Mouse (Mus musculus) adrenal gland, postnatal 10 days (tissue): ENCODE results near the gene Brox. TPM values are rescaled to one million over a fixed set of nuclear protein-coding genes. Genes with fewer than 3 reads are reported as not detected.
"Not testable (repeated sequence)": the region's sequence is repeated elsewhere in the genome, so short reads cannot be mapped to it uniquely, and the experiment has no call there.

Experiments used
- DNase-seq: peaks from one replicate; pipeline ENCODE4 v3.0.0; 2021; ENCODE audit warnings: mixed read lengths
- long read RNA-seq, 2 experiments: library from polyadenylated mRNA; stranded (forward); transcript quantifications; one replicate each; pipeline ENCODE4 v2.0.0; 2021
- total RNA-seq, 2 experiments: library from RNA; stranded (reverse); gene quantifications; 2 replicates each; pipeline ENCODE4 v1.2.3; 2021

Brox gene
- total RNA-seq: 10 to 100 TPM; 45.0 to 46.0 TPM
- long read RNA-seq, experiment 1, transcript Brox-201 (14 exons, 3,430 nt): major isoform, 35 of 67 reads
- long read RNA-seq, experiment 1, transcript Brox-202 (14 exons, 3,413 nt): minor isoform, 10 of 67 reads
- long read RNA-seq, experiment 1, partial matches to known transcripts: 7 of 67 reads
- long read RNA-seq, experiment 1, other reads (novel, unspliced or antisense): 15 of 67 reads
- long read RNA-seq, experiment 2, transcript Brox-201 (14 exons, 3,430 nt): major isoform, 36 of 46 reads
- long read RNA-seq, experiment 2, transcript Brox-202 (14 exons, 3,413 nt): minor isoform, 5 of 46 reads
- long read RNA-seq, experiment 2, partial matches to known transcripts: 0 of 46 reads
- long read RNA-seq, experiment 2, other reads (novel, unspliced or antisense): 5 of 46 reads

DNA sequence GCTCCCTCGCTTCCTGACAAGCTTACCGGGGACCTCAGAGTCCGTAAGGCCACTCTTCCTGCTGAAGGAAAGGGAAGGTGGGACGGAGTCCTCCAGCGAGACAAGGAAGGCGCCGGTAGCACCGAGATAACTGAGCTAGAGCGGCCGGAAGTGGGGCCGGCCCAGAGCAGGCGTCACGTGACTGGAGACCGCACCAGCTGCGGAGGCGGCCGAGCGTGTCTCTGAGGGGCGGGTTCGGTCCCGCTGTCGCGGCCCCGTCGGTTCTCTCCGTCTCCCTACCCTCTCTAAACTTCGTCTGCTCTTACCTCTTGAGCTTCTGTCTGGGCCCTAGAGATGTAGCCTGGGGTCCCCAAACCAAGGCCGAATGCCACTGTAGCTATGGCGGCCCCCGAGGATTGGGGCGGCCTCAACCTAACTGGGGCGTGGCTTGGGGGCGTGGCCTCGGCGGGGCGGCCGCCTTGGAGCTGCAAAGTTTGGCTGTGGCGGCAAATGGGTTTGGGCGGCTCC, at the start of gene Brox:
TSS of gene Brox (minus strand) at position 393 of the 507 bp plus-strand sequence.
- peak; percentile 98 for DNase-seq

DNA sequence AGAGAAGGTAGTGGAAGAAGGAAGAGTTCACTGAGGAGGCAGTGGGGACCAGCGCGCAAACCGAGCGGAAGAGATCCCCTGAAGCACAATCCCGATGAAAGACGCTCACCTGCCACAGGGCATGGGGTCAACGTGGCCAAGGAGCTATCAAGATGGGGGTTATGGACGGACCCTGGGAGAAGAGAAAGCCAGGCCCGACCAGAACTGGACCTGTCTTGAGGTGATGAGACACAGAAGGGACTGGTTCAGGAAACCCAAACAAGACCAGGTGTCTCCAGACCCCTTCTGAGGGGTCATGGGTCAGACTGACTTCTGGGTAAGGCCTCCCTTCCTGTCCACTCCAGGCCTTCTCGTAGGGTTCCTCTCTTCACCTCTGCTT, 48.7 kb upstream of the Brox start:
- no peak for DNase-seq

DNA sequence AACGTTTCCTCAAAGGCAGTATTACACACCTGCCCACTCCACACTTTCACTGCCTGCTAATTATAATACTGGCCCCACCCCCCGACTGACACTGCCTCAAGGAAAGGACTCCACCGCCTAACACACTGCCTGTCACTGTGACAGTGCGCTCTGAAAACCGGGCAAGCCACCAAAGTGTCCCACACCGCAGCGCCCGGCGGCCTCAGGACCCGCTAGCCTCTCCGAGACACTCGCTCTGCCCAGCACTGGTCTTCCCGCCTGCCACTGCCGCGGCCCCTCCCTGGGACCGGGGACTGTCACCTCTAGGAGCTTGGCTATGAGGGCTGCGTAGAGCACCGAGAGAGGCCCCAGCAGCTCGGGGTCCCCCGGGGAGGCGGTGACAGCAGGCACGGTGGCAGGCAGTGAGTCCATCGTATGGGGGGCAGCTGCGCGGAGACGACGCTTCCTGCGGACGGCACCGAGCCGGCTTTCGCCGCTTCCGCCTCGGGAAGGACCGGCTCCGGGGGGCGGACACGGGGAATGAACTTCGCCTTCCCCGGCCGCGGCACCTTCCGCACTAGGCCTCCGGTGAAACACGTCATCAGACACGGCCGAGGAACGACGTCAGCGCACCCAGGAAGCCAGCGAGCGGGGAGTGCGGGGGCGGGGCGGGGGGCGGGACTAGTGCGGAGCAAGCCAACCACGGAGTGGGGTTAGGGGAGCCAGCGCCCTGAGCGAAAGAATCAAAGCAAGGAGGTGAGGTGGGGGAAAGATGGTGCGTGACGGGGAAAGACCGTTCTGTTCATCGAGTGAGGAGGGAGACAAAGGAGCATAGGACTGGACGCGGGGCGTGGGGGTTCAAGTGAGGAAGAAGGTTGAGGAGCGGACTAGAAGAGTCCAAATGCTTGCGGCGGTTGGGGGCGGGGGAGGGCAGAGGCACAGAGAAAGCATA, 48.1 kb upstream of the Brox start:
- DNase-seq: peak; percentile 94

DNA sequence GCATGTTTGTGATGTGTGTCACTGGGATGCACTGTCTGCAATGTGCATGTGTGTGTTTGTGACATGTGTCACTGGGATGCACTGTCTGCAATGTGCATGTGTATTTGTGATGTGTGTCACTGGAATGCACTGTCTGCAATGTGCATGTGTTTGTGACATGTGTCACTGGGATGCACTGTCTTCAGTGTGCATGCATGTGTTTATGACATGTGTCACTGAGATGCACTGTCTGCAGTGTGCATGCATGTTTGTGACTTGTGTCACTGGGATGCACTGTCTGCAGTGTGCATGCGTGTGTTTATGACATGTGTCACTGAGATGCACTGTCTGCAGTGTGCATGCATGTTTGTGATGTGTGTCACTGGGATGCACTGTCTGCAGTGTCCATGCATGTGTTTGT, 45.8 kb upstream of the Brox start:
- not testable (repeated sequence) for DNase-seq

DNA sequence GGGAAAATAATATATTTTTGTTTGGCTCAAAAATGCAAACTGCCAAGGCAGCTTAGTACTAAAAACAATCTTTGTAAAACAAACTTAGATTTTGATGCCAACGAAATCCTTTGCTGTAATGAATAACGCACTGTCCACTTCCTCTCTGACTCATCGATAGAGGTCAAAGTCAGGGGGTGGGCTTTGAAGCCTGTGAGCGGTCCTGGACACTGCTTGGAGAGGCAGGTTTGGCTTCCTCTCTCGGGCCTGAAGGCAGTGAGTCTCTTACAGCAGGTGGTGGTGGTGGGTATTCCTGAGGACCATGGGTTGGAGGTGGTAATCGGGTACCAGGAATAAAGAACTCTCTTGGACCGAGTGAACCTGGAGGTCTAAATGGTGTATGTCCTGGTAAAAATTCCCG, 30.1 kb upstream of the Brox start:
- DNase-seq: peak; percentile 41

DNA sequence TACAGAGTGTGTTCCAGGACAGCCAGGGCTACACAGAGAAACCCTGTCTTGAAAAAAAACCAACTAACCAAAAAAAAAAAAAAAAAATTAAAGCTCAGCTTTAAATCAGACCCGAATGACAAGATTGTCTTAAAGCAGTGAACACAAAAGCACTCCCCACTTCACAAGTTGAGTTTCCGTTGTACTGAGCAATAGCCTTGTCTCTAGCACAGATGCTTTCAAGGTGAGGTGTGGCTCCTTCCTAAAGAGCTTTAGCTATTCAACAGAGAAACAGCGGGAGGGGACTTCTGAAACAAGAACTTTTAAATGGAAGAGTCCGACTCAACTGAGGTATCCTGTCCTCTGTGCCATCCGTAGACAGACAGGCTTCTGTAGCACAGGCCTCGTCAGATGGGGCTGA, 27.4 kb upstream of the Brox start:
- no peak for DNase-seq

DNA sequence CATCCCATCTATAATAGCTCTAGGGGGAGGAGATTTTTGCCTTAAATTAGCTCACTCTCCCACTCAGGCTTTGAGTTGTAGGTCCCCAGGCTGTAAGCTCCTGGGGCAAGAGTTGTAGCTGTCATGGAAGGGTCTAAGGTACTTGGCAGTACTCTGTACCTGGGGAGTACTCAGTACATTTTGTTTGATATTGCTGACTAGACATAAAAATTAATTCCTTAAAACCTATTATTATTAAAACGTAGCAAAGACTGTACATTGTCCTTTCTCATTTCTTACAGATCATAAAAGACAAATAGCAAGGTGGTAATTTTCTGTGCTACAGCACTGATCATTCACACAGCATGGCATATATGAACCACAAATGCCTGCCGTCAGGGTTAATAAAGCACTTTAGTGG, 26.9 kb upstream of the Brox start:
- DNase-seq: no peak

DNA sequence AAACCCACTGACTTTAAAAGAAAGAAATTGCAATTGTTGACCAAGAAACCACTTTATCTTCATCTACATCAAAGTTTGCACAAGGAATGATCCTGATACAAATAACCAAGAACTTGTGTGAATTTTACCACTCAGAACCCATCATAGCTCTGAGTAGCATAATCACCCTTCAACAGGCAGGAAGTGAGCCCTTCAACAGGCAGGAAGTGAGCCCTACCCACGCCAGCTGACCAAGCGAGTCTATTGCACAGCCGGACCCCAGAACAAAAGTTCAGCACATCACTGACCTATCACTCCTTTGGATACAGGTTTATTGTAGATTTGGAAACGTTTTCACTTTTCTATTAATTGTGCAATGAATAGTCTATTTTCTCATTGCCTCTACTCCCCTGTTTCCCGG, 25.4 kb upstream of the Brox start:
- not testable (repeated sequence) for DNase-seq

DNA sequence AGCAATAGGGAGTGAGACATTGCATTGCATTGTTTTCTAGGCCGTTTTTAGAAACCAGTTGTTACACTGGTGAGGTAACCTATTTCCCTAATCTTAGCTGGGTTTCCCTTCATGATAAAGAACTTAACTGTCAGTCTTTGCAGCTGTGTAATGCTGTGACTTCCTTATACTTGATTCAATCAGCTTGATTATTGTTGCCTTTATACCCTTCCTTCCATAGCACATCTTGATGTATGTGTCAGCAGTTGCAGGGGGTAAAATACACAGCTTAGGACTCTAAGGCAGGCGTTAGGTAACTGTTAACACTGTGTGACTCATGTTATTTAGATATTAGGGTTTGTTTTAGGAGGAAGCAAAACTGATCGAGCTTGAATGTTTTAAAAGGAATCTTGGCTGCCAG, 23.6 kb upstream of the Brox start:
- DNase-seq: no peak

DNA sequence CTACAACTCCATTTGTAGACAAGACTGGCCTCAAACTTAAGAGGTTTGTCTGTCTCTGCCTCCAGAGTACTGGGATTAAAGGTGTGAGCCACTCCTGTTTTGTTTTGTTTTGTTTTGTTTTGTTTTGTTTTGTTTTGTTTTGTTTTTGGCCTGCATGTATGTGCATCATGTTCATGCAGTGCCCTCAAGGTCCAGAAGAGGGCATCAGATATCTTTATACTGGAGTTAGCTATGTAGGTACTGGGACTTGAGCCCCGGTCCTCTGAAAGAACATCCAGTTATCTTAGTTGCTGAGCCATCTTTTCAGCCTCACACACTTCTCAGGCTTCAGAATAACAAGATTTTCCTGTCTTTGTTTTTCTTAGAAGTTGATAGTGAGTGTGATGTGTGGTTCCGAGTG, 18.7 kb upstream of the Brox start:
- DNase-seq: no peak

DNA sequence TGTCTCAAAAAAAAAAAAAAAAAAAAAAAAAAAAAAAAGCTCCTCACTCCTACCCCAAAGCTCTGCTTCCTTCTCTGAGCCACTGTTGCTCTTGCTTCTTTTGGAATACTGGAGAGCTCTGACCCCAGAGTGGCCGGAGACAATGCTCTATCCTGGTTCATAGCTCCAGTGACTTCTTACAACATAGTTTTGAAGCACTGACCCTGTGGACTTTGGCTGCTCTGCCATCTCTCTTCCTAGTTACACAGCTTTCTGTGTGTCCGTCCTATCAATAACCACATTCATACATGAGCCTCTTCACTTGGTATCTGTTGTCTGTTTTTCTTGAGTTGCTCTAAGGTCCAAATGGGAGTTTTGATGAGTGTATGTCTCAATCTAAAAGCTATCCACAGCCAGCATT, 15.0 kb upstream of the Brox start:
- no peak for DNase-seq

DNA sequence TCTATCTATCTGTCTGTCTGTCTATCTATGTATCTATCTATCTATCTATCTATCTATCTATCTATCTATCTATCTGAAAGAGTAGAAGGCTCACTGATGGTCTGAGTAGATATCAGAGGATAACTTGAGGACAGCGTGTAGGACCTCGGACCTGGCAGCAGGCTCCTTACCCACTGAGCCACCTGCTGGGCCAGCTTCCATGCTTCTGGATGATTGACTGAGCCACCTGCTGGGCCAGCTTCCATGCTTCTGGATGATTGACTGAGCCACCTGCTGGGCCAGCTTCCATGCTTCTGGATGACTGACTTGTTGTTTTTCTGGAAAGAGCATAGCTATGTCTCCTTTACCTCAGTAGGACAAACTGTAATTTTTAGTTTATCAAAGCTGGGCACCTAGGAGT, 12.5 kb upstream of the Brox start:
- DNase-seq: not testable (repeated sequence)

DNA sequence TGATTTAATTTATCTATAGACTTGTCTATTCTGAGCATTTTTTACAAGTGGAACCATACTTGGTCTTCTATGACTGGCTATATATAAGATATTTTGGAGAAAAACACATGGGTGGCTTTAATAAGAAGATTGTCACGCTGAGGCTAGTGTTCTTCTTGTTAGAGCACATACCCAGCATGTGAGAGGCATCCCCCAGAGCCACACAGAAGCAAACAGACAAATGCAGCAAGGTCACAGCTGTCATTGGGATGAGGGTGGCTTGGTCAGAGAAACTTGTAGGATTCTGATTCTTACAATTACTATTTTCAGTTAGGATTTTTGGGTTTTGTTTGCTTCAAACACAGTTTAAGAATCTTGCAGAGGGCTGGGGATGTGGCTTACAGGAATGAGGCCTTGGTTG, 11.4 kb upstream of the Brox start:
- DNase-seq: no peak

DNA sequence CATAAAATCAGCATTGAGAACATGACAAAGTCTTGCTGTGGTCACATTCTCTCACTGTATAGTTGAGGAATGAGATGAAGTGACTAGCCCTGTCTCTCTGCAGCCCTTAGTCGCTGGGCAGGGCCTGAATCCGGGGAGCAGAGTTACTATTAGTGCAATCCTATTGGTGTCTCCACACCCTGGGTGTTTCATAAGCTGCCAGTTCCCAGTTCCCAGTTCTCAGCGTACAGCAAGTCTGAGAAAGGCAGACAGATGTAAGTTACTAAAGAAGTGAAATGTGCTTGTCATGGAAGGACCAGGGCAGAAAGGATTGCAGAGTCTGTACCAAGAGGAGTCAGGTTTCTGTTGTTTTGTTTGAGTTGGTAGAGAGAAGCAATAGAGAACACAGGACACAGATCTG, 10.5 kb upstream of the Brox start:
- no peak for DNase-seq

DNA sequence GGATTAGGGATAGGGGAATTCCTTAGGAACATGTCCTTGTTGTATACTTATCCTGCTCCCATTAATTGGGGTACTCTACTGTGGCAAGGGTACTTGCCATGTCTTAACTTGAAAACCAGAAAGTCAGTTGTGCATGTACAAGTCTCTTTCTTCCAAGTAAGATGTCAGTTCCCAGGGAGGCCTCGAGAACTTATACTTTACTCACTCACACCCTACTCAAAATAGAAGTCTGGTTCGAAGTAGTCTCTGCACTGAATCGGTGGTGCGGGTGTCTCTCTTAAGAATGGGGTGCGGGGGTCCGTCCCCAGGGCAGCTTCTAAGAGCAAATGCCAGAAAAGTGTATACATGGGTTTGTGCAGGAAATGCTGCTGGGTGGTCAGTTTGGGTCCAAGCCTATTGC, 2.1 kb upstream of the Brox start:
- DNase-seq: peak; percentile 93

DNA sequence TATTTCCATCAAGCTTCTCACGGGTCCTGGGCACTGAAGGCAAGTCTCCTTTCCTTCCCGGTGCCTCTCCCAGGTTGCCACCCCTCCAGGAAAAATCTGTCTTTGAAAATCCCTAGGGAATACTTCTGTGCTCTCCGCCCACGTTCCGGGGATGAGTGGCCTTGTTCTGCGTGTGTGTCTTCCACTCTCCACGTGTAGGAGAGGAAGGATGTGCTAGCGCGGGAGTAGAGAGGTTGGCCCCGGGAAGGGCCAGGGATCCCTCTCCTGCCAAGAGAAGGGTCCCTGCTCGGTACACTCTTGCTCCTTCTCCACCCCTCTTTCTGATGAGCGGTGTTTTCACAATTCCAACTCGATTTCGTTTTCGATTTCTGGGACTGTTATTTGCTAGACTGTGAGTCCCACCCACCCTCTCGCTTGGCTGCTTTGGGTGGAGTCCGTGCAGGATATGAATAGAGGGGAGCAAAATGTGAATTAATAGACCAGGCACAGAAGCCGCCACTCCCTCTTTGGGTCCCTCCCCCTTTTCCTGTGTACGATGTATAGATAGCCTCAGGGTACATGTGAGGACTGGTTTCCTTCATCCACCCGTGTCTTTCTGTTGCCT, 919 bp upstream of the Brox start:
- peak; percentile 41 for DNase-seq

DNA sequence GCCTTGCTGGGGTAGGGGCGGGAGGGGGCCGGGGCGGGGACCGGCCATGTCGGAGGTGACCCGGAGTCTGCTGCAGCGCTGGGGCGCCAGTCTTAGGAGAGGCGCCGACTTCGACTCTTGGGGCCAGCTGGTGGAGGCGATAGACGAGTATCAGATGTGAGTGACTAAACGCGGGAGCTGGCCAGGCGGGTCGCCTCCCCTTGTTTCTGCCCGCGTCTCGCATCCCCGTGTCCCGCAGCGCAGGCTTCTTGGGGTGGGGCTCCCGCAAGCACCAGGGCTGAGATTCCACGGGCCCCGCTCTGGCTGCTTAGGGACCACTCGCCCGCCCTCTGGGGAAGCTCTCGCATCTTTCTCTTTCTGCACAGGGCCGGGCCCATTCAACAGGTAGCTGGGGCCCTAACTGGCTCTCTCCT, 410 bp upstream of the Brox start:
- DNase-seq: no peak

DNA sequence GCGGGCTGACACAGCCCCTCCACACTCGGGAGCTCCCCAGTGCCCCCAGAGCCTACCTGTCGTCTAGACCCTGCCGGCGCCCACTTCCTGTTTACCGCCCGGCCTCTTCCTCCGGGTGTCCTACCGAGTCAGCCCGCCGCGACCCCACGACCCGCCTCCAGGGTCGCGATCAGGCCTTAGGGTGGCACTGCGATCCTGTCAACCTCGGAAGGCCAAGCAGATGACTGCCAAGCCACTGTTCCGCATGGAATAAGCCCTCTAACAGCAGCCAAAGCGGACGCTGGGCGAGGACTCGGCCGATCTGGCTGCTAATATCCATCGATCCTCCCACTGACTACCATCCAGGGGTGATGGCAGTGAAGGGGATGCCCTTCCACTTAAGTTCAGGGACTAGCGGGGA, 604 bp downstream of the Brox start, which contains the start of gene Aida:
TSS of gene Aida (plus strand) at position 126 of the 400 bp plus-strand sequence.
- peak; percentile 49 for DNase-seq

DNA sequence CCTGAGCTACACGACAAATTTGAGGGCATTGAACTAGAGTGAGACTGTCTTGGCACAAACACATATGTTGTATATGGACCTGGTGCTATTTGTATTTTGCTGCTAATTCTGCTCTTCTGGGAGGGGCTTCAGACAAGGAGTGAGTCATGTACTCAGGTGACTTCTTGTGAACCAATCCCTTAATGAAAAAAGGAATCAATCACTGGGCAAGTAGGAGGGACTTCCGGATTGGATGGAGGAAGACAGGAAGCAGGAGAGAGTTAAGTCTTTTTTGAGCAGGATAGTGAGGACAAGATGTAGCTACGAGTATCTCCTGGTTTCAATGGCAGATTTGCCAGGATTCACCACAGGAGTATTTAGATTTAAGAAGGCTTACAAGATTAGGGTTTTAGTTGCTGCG, 7.5 kb downstream of the Brox start:
- DNase-seq: no peak

DNA sequence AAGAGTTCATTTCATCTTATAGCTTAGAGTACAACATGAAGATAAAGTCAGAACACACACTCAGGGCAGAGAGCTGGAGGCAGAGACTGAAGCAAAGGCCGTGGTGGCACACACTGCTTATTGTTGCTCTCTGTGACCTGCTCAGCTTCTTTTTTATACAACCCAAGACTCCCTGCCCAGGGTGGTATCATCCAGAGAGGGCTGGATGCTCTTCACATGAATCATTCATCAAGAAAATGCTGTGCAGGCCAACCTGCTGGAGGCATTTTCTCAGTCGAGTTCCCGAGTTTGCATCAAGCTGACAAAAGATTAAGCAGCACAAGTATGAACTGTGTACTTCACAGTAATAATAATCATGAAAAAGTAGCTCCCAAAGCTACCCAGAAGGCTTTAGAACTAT, 8.7 kb downstream of the Brox start:
- no peak for DNase-seq

DNA sequence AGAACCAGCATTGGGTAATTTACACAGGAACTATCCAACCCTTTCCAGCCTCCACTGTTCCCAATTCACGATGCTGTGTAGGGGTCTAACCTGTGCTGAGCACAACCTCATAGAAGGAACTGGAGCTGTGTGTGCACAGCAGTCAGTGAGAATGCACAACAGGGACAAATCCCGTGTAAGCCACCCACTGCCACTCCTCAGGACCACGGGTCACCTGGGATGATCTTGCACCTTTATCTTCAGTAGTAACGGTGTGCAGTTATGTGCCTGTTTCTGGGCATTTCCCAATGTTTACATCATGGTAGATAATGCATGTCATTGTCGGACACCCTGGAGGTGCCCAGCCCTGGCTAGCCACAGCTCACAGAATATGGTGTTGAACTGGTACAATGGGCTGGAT, 21.3 kb downstream of the Brox start:
- DNase-seq: no peak

DNA sequence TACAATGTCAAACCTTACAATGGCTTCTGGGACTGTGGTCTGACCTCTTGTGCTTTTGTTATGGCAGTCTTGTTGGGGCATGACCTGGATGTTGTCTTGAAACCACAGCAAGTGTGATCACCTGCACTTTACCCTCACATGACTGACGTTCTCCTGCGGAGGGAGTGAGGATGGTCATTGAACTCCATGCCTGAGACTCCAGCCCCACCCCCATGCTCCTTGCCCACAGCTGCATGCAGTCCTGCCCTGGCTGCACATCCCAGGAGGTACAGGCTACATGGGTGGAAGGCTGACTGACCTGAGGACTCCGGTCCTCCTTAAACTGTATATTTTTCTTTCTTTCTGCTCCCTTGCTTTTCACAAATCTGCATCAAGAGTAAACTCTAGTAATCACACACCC, 22.7 kb downstream of the Brox start:
- no peak for DNase-seq
